Mouse (Mus musculus) bone marrow, adult 2 months (tissue): ENCODE data around the gene Wfdc17.

Experiments
- CTCF ChIP-seq: fragments of 200-500 bp; IDR thresholded peaks from 2 replicates; pipeline ENCODE4 v1.5.1; 2011; ENCODE audit warnings: low read length, control low read depth; ENCODE audit not compliant: control insufficient read depth, insufficient read depth
- POLR2A ChIP-seq: fragments of 200-500 bp; IDR thresholded peaks from 2 replicates; pipeline ENCODE4 v1.6.1; 2011; ENCODE audit warnings: low read depth, mild to moderate bottlenecking, control low read depth, low read length, borderline replicate concordance; ENCODE audit not compliant: control insufficient read depth

- no peak for TF ChIP-seq POLR2A
- TF ChIP-seq CTCF: no peak
These were observed 49.2 kb upstream of the Wfdc17 start for GRCm38 (mm10) chr11:83654606-83655005.
